Mouse (Mus musculus) 3134 (cell line): ENCODE data around the gene Gm45194.

ENCODE experiments used
- DNase-seq: peaks from one replicate; pipeline ENCODE4 v3.0.0-alpha.2; 2011; ENCODE audit warnings: low spot score; ENCODE audit not compliant: insufficient read length; ENCODE audit errors: extremely low read depth

Gene Gm45194

DNA sequence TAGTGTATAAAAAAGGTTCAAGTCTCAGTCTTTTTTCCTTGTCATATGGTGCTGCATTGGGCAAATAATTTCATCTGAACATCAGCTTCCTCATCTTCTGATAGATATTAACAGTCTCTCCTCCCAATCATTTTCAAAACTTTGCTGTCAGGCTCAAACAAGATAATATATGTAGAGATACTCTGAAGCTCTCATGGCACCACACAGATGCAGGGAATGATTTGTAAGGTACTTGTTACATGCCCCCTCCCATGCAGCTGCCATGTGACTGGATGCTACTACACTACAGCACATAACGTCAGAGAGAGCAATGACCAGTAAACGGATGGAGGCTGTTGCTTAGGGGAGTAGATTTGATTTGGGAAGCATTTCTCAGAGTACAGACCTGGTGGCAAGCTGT lies at the start of gene Gm45194:
TSS of gene Gm45194 (plus strand) at position 301 of the 400 bp plus-strand sequence.
- DNase-seq, result no peak

- DNase-seq, result no peak
These were observed 35.3 kb upstream of the Gm45194 start for GRCm38 (mm10) chrX:111855878-111856277.

DNA sequence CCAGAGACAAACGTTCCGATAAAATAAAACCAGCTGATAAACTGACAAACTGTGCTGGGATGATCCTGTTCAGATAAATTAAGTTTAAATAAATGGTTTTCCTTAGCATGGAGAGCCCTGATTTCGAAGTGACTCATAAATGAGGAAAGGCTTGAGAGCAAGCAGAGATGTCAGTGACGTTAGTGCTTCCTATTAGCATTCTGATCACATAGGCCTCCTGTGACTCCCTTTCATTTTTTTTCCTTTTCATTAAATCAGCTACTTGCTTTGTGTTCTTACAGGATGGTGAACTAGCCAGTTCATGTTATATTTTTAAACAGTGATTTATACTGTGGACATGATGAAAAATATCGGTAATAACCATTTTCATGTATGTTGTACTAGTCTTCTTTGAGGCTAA lies 9.9 kb upstream of the Gm45194 start:
- DNase-seq, result no peak

DNA sequence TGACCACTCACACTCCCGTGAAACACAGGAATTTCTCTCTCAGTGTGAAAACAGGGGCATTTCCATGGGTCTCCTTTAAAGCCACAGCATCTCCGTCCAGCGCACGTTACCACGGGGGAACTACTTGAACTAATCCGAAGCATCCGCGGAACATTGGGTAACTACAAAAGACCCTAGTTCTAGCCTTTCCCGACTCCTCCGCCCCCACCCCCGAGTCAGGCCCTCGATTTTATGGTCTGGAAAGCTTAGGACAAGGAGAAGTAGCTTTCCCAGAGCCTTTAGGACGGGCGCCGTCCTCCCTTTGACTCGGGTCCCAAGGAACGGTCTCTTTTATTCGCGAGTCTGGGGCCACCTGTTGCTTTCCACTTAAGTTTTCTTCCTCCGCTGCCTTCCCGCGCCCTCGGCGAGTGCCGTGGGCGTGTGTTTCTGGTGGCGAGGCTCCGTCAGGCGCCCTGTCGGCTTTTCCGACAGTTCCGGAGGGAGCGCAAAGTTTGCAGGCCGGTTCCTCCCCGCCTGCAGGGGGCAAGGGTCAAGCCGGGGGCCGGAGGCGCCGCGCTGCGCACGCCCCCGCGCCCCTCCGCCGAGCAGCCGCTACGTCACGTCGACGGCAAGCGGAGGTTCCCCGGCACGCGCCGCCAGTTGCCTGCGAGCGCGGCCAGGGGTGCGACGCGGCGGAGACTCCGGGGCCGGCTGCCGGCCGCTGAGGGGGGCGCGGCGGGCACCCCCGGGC lies 3.3 kb downstream of the Gm45194 start:
- DNase-seq, result no peak

- no peak for DNase-seq
These were observed 4.0 kb downstream of the Gm45194 start for GRCm38 (mm10) chrX:111895084-111895779.

GRCm38 (mm10) chrX:111917422-111917821 lies 26.2 kb downstream of the Gm45194 start:
- no peak for DNase-seq

DNA sequence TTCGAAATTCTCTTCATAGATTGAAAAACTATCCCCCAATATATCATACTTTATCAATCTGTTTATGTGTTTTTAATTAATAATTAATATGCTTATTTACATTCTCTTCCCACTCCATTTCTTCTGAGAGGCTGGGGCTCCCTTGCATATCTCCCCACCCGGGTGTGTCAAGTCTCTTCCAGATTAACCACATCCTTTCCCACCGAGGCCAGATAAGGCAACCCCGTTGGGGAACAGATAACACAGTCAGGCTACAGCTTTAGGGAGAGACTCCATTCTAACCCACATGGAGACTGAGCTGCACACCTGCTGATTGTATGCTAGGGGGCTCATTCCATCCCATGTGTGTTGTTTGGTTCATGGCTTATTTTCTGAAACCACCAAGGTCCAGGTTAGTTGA lies 69.7 kb downstream of the Gm45194 start:
- no peak for DNase-seq

GRCm38 (mm10) chrX:111999661-112000060 lies 108.5 kb downstream of the Gm45194 start:
- DNase-seq, result no peak

DNA sequence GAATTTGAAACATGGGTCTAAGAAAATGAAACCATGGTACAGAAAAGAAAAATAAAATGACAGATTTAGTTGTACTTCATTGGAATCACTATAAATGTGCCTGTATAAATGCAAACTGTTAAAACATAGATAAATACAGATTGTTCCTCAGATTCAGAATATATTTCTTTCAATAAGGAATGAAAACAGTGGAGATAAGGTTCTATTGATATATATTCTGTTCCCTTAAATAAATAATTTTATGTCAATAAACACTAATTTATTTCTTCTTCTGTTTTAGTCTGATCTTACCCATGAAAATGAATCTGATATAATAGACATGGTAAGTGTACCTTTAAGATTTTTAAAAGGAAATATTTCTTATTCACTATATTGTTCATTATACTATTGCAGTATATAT lies 119.5 kb downstream of the Gm45194 start, which contains the start of gene Tex16:
TSS of gene Tex16 (plus strand) at position 301 of the 400 bp plus-strand sequence.
- no peak for DNase-seq

- no peak for DNase-seq
These were observed 347.6 kb downstream of the Gm45194 start, which contains the start of gene 4933403O08Rik for GRCm38 (mm10) chrX:112238749-112239148. Gene 4933403O08Rik, plus strand, starts transcription at chrX:112239049.

- DNase-seq, result no peak
These were observed 351.7 kb downstream of the Gm45194 start for GRCm38 (mm10) chrX:112242916-112243315.

GRCm38 (mm10) chrX:112255513-112255912 lies 364.3 kb downstream of the Gm45194 start:
- DNase-seq, result no peak

- no peak for DNase-seq
These were observed 382.4 kb downstream of the Gm45194 start for GRCm38 (mm10) chrX:112273550-112273949.
